Mouse (Mus musculus): ENCODE results near the gene Rab40c.

- TF ChIP-seq POLR2AphosphoS2 (IDR thresholded peaks at IDR 0.05; ENCODE audit: insufficient read length, low read depth) (no peak), POLR2A (IDR thresholded peaks at IDR 0.05; ENCODE audit: insufficient read length, low read depth) (no peak), TCF3 (IDR thresholded peaks at IDR 0.05; ENCODE audit: insufficient read length, low read depth) (no peak), USF1 (IDR thresholded peaks at IDR 0.05; ENCODE audit: low read depth) (no peak), MAX (IDR thresholded peaks at IDR 0.05; ENCODE audit: low read depth) (no peak), TCF12 (IDR thresholded peaks at IDR 0.05; ENCODE audit: insufficient read depth, poor library complexity, severe bottlenecking) (no peak), SRF (IDR thresholded peaks at IDR 0.05; ENCODE audit: control insufficient read depth, insufficient read length, low read depth) (no peak), REST (IDR thresholded peaks at IDR 0.05; ENCODE audit: insufficient read depth, insufficient read length) (no peak), MYOD1 (IDR thresholded peaks at IDR 0.05; ENCODE audit: control insufficient read depth in 1 of 3, insufficient read length in 2 of 3, low read depth in 2 of 3) (no peak), E2F4 (IDR thresholded peaks at IDR 0.05; ENCODE audit: insufficient read depth) (no peak)
Observed at GRCm38 (mm10) chr17:25954671-25955070, 35.1 kb upstream of the Rab40c start.
